Mouse (Mus musculus) MEL (cell line): ENCODE data around the gene Emc8.

Source experiments
- CHD1 ChIP-seq: IDR thresholded peaks from 2 replicates; pipeline ENCODE4 v1.6.1; 2012; ENCODE audit warnings: low read depth, mild to moderate bottlenecking, inconsistent platforms, low read length, improper control_type of control experiment
- CHD2 ChIP-seq: IDR thresholded peaks from 2 replicates; pipeline ENCODE4 v1.6.1; 2011; ENCODE audit warnings: low read length, improper control_type of control experiment
- CTCF ChIP-seq, 3 experiments: IDR thresholded peaks in 2 of 3; conservative IDR thresholded peaks in 1 of 3; 2 replicates each; pipeline ENCODE4 v1.5.1; 2011 to 2012; ENCODE audit warnings: low read length in 3 of 3, low read depth in 2 of 3, mild to moderate bottlenecking in 2 of 3, improper control_type of control experiment in 1 of 3, inconsistent platforms in 1 of 3, mixed read lengths in 1 of 3, moderate library complexity in 1 of 3; ENCODE audit not compliant: control insufficient read depth in 1 of 3, insufficient read depth in 1 of 3, poor library complexity in 1 of 3, severe bottlenecking in 1 of 3
- ETS1 ChIP-seq: IDR thresholded peaks from 2 replicates; pipeline ENCODE4 v1.6.1; 2012; ENCODE audit warnings: low read depth, mild to moderate bottlenecking, inconsistent platforms, low read length, improper control_type of control experiment, moderate library complexity
- GATA1 ChIP-seq: IDR thresholded peaks from 2 replicates; pipeline ENCODE4 v1.6.1; 2011; ENCODE audit warnings: low read depth, low read length, improper control_type of control experiment
- MAFK ChIP-seq: IDR thresholded peaks from 2 replicates; pipeline ENCODE4 v1.6.1; 2011; ENCODE audit warnings: low read depth, mild to moderate bottlenecking, low read length, improper control_type of control experiment, borderline replicate concordance
- MXI1 ChIP-seq: IDR thresholded peaks from 2 replicates; pipeline ENCODE4 v1.6.1; 2011; ENCODE audit warnings: mild to moderate bottlenecking, low read depth, low read length, improper control_type of control experiment
- POLR2A ChIP-seq, 2 experiments: IDR thresholded peaks; 2 replicates each; pipeline ENCODE4 v1.6.1; 2011 to 2012; ENCODE audit warnings: low read length in 2 of 2, mild to moderate bottlenecking in 2 of 2, control low read depth in 1 of 2, improper control_type of control experiment in 1 of 2, low read depth in 1 of 2, moderate library complexity in 1 of 2; ENCODE audit not compliant: control insufficient read depth in 1 of 2, insufficient read depth in 1 of 2, poor library complexity in 1 of 2
- POLR2AphosphoS2 ChIP-seq: IDR thresholded peaks from 2 replicates; pipeline ENCODE4 v1.6.1; 2011; ENCODE audit warnings: low read length, improper control_type of control experiment
- SMC3 ChIP-seq: IDR thresholded peaks from 2 replicates; pipeline ENCODE4 v1.6.1; 2011; ENCODE audit warnings: low read depth, low read length, improper control_type of control experiment
- TAL1 ChIP-seq: IDR thresholded peaks from 2 replicates; pipeline ENCODE4 v1.6.1; 2012; ENCODE audit warnings: mild to moderate bottlenecking, inconsistent platforms, low read length, moderate library complexity, mixed read lengths

DNA sequence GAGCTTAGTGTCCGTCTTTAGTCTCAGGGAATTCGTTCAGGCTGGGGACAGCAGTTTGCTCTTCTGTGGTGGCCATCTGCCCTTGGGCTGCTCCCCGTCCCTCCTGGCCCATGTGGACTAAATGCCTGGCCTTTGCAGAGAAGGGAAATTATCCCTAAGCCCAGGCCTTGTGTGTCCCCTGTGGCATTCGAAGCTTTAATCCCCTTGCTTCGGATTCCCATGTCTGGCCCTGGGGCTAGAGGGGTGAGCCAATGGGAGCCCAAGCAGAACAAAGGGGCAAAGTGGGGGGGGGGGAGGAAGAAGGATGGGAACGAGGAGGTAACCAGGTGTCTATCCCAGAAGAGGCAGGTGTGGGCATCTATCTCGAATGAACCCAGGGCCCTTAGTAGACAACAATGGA, 20.8 kb downstream of the Emc8 start, which contains the start of gene 1190005I06Rik:
- no peak for TF ChIP-seq SMC3
- no peak for TF ChIP-seq GATA1
- no peak for TF ChIP-seq MXI1
- TF ChIP-seq ETS1: no peak
- TF ChIP-seq POLR2AphosphoS2: no peak
- no peak for TF ChIP-seq CHD2
- no peak for TF ChIP-seq CTCF (IDR thresholded peaks at IDR 0.05 in 2 of 3, conservative IDR thresholded peaks at IDR 0.05 in 1 of 3; ENCODE audit: control insufficient read depth in 1 of 3, insufficient read depth in 1 of 3, low read depth in 2 of 3, low read length in 3 of 3, poor library complexity in 1 of 3, severe bottlenecking in 1 of 3)
- no peak for TF ChIP-seq MAFK
- no peak for TF ChIP-seq CHD1
- TF ChIP-seq POLR2A (IDR thresholded peaks at IDR 0.05; ENCODE audit: control insufficient read depth in 1 of 2, insufficient read depth in 1 of 2, low read depth in 1 of 2, low read length in 2 of 2, poor library complexity in 1 of 2): no peak
- TF ChIP-seq TAL1: no peak
